Mouse (Mus musculus) lung, adult 2 months (tissue): Measurements from ENCODE around the gene Maml3.

ENCODE experiments used
- CTCF ChIP-seq: fragments of 200-500 bp; IDR thresholded peaks from 2 replicates; pipeline ENCODE4 v1.5.1; 2011; ENCODE audit warnings: mild to moderate bottlenecking, low read length, control low read depth; ENCODE audit not compliant: insufficient read depth
- POLR2A ChIP-seq: fragments of 200-500 bp; IDR thresholded peaks from 2 replicates; pipeline ENCODE4 v1.6.1; 2011; ENCODE audit warnings: low read depth, mild to moderate bottlenecking, control low read depth, low read length, borderline replicate concordance; ENCODE audit errors: extremely low read depth

DNA sequence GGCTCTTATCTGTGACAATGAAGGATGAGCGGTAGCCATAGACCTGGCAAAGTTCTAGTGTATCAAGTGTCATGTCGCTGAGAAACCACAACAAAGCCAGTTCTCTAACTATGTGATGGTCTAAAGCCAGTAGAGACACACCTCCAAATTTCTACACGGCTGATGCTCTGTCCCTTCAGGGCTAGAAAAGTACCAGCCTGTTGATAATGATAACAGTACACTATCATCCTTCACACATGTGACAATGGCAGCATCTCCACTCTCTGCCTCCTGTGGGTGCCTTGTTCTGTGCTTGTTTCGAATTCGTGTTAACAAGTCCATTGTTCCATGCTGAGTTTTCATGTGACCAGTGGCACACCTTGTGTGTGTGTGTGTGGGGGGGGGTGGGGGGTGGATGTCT is 180.2 kb downstream of the Maml3 start:
- no peak for TF ChIP-seq POLR2A
- TF ChIP-seq CTCF = no peak
